Mouse (Mus musculus) cerebral cortex, adult 2 months (tissue): ENCODE measurements around the gene Vmn2r51.

ENCODE experiments used
- WGBS: fragments of 180-500 bp; shearing (Covaris S2); methylation state at CpG from one replicate; pipeline ENCODE4 v1.1.7; 2018; 5-methylcytosine and 5-hydroxymethylcytosine counted together

Vmn2r51 gene

GRCm38 (mm10) chr7:10105641-10106040, at the start of gene Vmn2r51:
Vmn2r51 (minus strand) TSS chr7:10105741.
- 45% methylated on average over 1 of the region's 1 CpGs for WGBS

DNA sequence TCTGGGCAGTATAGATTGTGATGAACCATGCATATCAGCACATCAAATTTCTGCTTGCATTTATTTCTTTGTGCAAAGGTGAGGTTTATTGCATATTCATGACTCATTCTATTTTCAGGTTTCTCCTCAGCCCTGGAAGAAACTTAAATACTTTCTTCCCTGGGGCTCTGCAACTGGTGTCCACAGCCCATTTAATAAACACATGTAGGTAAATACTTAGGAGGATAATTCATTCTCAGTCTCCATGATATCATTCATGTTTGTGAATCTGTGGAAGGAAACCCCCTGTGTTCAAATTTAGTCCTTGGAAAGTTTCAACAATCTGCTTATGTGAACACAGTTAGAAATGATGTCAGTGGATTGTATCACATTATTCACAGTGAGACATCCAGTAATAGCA, 52.3 kb downstream of the Vmn2r51 start, which contains the start of gene Vmn2r50:
Vmn2r50 (minus strand) TSS at position 101 of the 400 bp plus-strand sequence.

